Mouse (Mus musculus): ENCODE measurements around the gene Pomgnt1. TPM values are rescaled to one million over a fixed set of nuclear protein-coding genes. Genes with fewer than 3 reads are reported as not detected.

Gene Pomgnt1
- polyA plus RNA-seq, 1 experiment from 2014 or later, result 59.9 TPM

DNA sequence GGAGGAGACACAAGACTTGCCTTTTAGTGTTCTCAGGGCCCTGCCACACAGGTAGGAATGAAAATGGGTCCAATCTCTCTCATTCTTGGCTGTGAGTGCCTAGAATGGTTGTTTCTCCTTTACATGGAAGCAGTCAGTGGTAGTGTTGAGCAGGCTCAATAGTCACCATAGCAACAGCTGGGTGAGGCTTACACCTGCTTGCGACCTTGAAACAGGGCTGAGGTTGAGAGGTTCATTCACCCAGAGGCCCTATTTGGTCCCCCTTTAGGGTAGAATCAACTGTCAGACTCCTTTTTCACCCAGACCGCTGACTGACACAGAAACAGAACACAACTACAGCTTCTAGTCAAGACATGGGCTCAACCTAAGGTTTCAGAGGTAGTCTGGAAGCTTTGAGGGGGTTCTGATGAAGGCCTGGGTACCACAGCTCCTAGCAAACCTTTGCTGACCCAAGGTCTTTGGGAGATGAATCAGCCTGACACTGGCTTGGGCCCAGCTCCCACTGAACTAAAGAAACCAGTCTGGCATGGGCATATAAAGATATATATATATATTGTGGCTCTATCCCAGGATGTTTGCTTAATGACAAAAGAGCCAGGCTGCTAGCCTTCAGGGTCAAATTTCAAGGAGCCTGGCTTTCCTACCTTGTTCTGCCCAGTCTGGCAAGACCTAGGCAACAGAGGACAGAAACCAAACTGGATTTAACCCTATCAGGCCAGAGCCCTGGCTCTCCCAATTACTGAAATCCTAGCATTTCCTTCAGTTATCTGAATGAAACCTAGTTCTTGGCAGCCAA is 41.3 kb downstream of the Pomgnt1 start:
- Histone ChIP-seq H3K9me3 (no peaks in the 10 kb centered on the region), H3K27me3 (no peaks in the 10 kb centered on the region), H3K4me3 (no peak overlapping the region), H3K27ac (replicated peaks) (no peak overlapping the region), H3K36me3 (0 out of 2 replicates have a peak, but pooled peaks cover 9% of the 10 kb centered on the region), H3K4me1 (replicated peaks) (no peaks in the 10 kb centered on the region), H3K9ac (no peak overlapping the region), H3K4me2 (no peak overlapping the region)
- 79% methylated on average over 2 of the region's 2 CpGs for WGBS
- no peak for ATAC-seq (ENCODE audit: low read depth)

- Histone ChIP-seq H3K9ac (no peak overlapping the region), H3K27ac (replicated peaks) (no peak overlapping the region), H3K4me2 (no peak overlapping the region), H3K4me1 (replicated peaks) (no peaks in the 10 kb centered on the region), H3K9me3 (no peaks in the 10 kb centered on the region), H3K36me3 (0 out of 2 replicates have a peak, but pooled peaks cover 5% of the 10 kb centered on the region), H3K4me3 (no peak overlapping the region), H3K27me3 (no peaks in the 10 kb centered on the region)
- no peak for ATAC-seq (ENCODE audit: low read depth)
- WGBS, result 77% methylated on average over 8 of the region's 8 CpGs
Measured at GRCm38 (mm10) chr4:116165708-116166407, 42.2 kb downstream of the Pomgnt1 start.

GRCm38 (mm10) chr4:116167404-116167803 is 43.8 kb downstream of the Pomgnt1 start, which contains the start of gene Tspan1:
TSS of gene Tspan1 (minus strand) at chr4:116167601.
- WGBS, result 33% methylated on average over 7 of the region's 7 CpGs
- ATAC-seq (ENCODE audit: low read depth), result no peak
- Histone ChIP-seq H3K4me1 (replicated peaks) (no peaks in the 10 kb centered on the region), H3K27ac (replicated peaks) (no peak within 1 kb of the TSS), H3K9me3 (no peaks in the 10 kb centered on the region), H3K4me3 (no peak within 1 kb of the TSS), H3K4me2 (no peak within 1 kb of the TSS), H3K36me3 (no peaks in the 10 kb centered on the region), H3K27me3 (no peaks in the 10 kb centered on the region), H3K9ac (no peak within 1 kb of the TSS)

DNA sequence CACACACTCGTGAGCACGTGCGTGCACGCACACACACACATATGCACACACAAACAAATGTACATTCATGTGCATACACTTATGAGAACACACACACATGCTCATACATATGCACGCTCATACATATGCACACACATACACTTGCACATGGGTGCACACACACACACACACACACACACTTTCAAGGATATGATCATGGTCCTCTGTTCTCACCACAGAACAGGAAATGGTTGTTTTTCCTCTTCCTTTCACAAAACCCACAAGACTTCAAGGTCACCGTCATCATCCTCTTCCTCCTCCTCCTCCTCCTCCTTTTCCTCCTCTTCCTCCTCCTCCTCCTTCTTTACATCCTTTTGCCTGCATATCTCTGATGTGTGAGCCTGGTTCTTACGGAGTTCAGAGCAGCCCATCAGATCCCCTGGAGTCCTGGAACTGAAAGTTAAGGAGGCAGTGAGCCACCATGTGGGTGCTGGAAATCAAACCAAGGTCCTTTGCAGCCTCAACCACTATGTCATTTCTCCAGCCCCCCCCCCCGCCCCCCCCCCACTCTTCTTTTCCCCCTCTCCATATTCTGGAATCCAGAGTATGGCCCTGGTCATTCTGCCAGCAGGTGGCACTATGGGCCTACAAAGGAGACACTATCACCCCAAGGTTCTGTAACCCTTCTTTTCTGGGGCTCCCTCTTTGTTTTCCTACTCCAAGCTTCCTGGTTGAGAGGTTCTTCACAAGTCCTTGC is 45.1 kb downstream of the Pomgnt1 start:
- H3K4me3 ChIP-seq, result no peak overlapping the region
- 84% methylated on average over 7 of the region's 8 CpGs for WGBS

DNA sequence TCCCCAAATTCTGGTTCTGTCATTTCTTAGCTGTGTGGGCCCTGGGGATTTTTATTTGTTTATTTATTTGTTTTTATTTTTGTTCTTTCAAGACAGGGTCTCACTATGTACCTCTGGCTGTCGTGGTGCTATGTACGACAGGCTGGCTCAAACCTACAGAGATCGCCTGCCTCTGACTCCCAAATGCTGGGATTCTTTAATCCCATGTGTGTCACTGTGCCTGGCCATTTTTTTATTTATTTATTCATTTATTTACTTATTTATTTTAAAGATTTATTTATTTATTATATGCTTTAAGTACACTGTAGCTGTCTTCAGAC is 45.7 kb downstream of the Pomgnt1 start:
- no peak overlapping the region for H3K4me2 ChIP-seq
- no peak overlapping the region for H3K9ac ChIP-seq
- H3K4me1 ChIP-seq (replicated peaks), result peaks cover 1% of the 10 kb centered on the region
- WGBS, result 71% methylated on average over 3 of the region's 3 CpGs
- no peaks in the 10 kb centered on the region for H3K9me3 ChIP-seq
- no peaks in the 10 kb centered on the region for H3K27me3 ChIP-seq
- no peak overlapping the region for H3K4me3 ChIP-seq
- H3K27ac ChIP-seq (replicated peaks), result no peak overlapping the region
- H3K36me3 ChIP-seq, result no peaks in the 10 kb centered on the region
- ATAC-seq (ENCODE audit: low read depth), result peak; percentile 33; the same call in 1 of the 2 replicates

More for the DNA sequence above, 45.1 kb downstream of the Pomgnt1 start:
- H3K27me3 ChIP-seq, result no peaks in the 10 kb centered on the region
- no peaks in the 10 kb centered on the region for H3K4me1 ChIP-seq (replicated peaks)
- ATAC-seq (ENCODE audit: low read depth), result peak; percentile 83
- H3K36me3 ChIP-seq, result no peaks in the 10 kb centered on the region
- no peak overlapping the region for H3K27ac ChIP-seq (replicated peaks)
- no peak overlapping the region for H3K9ac ChIP-seq
- H3K4me2 ChIP-seq, result no peak overlapping the region
- H3K9me3 ChIP-seq, result no peaks in the 10 kb centered on the region

DNA sequence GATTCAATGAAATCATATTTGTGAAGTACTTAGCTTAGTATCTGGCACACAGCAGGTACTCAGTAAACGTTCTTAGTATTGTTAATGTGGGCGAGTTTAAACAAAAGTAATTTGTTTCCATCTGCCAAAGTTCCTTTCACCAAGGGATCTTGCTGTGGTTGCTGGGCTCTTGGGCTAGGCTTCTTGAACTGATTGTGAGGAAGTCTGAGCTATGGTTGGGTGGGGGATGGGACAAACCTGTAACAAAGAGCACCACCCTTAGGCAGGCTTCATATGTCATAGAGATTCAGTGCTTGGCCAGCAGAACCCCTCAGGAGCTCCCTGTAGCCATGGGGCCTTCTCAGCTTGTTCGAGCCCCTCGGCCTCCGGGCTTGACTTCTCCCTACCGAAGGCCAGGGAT is 49.4 kb downstream of the Pomgnt1 start, which contains the start of the genes 1700042G07Rik and Gm49337:
Gene 1700042G07Rik, plus strand, starts transcription at position 301 of the 400 bp plus-strand sequence.
Gene Gm49337, plus strand, starts transcription at position 313 of the 400 bp plus-strand sequence.
- peaks cover 28% of the 10 kb centered on the region for H3K4me1 ChIP-seq (replicated peaks)
- H3K4me2 ChIP-seq, result no peak within 1 kb of the TSS
- 82% methylated on average over 6 of the region's 6 CpGs for WGBS
- no peaks in the 10 kb centered on the region for H3K36me3 ChIP-seq
- no peak for ATAC-seq (ENCODE audit: low read depth)
- H3K9me3 ChIP-seq, result no peaks in the 10 kb centered on the region
- peak within 1 kb of the TSS; percentile 13; the same call in 1 of the 2 replicates for H3K27ac ChIP-seq (replicated peaks)
- no peaks in the 10 kb centered on the region for H3K27me3 ChIP-seq
- H3K9ac ChIP-seq, result no peak within 1 kb of the TSS
- H3K4me3 ChIP-seq, result no peak within 1 kb of the TSS

DNA sequence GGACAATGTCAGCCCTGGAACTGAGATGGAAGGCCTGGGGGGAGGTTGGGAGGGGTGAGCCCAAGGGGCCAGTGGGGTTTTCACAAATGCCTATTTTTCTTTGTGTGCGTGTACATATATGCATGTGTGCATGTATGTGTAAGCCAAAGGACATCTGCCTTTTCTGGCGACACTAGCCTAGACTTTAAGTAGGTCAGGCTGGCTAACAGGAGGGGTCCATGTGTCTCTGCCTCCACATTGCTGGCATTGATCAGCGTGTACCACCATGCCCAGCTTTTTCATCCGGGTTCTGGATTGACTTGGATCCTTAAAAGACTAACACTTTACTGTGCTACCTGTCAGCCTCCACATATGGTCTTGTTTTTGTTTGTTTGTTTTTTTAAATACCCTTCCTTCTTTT is 50.1 kb downstream of the Pomgnt1 start:
- Histone ChIP-seq H3K4me1 (replicated peaks) (peaks cover 28% of the 10 kb centered on the region), H3K9me3 (no peaks in the 10 kb centered on the region), H3K4me3 (no peak overlapping the region), H3K4me2 (no peak overlapping the region), H3K36me3 (no peaks in the 10 kb centered on the region), H3K9ac (no peak overlapping the region), H3K27me3 (no peaks in the 10 kb centered on the region), H3K27ac (replicated peaks) (no peak overlapping the region)
- no peak for ATAC-seq (ENCODE audit: low read depth)
- WGBS, result 89% methylated on average over 4 of the region's 4 CpGs

GRCm38 (mm10) chr4:116174466-116175116 is 51.0 kb downstream of the Pomgnt1 start:
- Histone ChIP-seq H3K9ac (no peak overlapping the region), H3K27me3 (no peaks in the 10 kb centered on the region), H3K4me2 (no peak overlapping the region), H3K9me3 (no peaks in the 10 kb centered on the region), H3K4me1 (replicated peaks) (peaks cover 28% of the 10 kb centered on the region), H3K27ac (replicated peaks) (peak overlapping the region; percentile 13; the same call in 1 of the 2 replicates), H3K36me3 (no peaks in the 10 kb centered on the region), H3K4me3 (no peak overlapping the region)
- no peak for ATAC-seq (ENCODE audit: low read depth)
- whole genome bisulfite sequencing, result 59% methylated on average over 6 of the region's 6 CpGs

DNA sequence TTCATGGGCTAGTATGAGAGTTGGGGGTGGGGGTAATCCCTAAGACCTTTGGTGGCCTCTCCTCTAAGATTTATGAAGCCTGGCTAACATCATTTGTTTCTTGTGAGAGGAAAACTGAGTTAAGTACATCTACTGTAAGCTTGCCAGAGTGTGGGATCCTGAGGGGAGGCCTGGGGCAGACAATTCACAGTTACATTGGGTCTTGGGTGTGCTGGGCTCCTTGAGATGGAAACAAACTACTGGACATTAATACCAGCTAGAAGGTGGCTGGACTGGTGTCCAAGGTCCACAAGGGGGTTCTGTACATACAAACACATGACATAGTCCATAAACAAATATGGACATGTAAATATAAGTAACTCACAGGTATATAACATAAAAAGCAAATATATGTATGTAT is 51.5 kb downstream of the Pomgnt1 start:
- Histone ChIP-seq H3K27ac (replicated peaks) (no peak overlapping the region), H3K4me2 (no peak overlapping the region), H3K9me3 (no peaks in the 10 kb centered on the region), H3K27me3 (no peaks in the 10 kb centered on the region), H3K4me3 (no peak overlapping the region), H3K9ac (no peak overlapping the region), H3K36me3 (no peaks in the 10 kb centered on the region), H3K4me1 (replicated peaks) (peaks cover 28% of the 10 kb centered on the region)
- no peak for ATAC-seq (ENCODE audit: low read depth)

- peaks cover 28% of the 10 kb centered on the region for H3K4me1 ChIP-seq (replicated peaks)
- no peaks in the 10 kb centered on the region for H3K9me3 ChIP-seq
- H3K27me3 ChIP-seq, result no peaks in the 10 kb centered on the region
- no peak overlapping the region for H3K9ac ChIP-seq
- H3K4me3 ChIP-seq, result no peak overlapping the region
- peak overlapping the region; percentile 55 for H3K27ac ChIP-seq (replicated peaks)
- H3K4me2 ChIP-seq, result no peak overlapping the region
- no peak for ATAC-seq (ENCODE audit: low read depth)
- H3K36me3 ChIP-seq, result no peaks in the 10 kb centered on the region
- 68% methylated on average over 7 of the region's 7 CpGs for WGBS
Measured at GRCm38 (mm10) chr4:116175711-116176542, 52.3 kb downstream of the Pomgnt1 start.

DNA sequence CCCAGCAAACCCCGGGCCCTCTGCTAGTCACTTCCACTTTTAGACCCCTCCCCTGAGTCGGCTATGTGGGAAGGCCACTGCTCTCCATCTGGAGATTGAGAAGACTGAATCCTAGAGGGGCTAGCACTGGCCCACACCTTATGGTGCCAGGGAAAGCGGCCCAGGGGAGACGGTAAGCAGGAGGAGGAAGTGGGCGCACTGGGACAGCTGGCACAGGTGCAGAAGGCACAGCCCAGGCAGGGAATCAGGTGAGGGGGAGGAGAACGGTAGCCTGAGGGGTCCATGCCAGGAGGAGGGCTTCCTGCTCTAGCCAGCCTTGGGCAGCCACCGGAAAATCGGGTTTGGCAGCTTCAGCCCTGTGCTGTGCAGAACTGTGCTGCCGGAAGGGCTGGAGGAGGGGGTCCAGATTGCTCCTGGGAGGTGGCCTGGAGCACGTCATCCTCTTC is 52.9 kb downstream of the Pomgnt1 start:
- no peak overlapping the region for H3K9ac ChIP-seq
- H3K4me2 ChIP-seq, result peak overlapping the region; percentile 33; the same call in 1 of the 2 replicates
- no peak overlapping the region for H3K4me3 ChIP-seq
- ATAC-seq (ENCODE audit: low read depth), result peak; percentile 64; the same call in 1 of the 2 replicates
- no peaks in the 10 kb centered on the region for H3K9me3 ChIP-seq
- WGBS, result 38% methylated on average over 10 of the region's 10 CpGs
- H3K27me3 ChIP-seq, result no peaks in the 10 kb centered on the region
- H3K36me3 ChIP-seq, result no peaks in the 10 kb centered on the region
- H3K27ac ChIP-seq (replicated peaks), result peak overlapping the region; percentile 55
- H3K4me1 ChIP-seq (replicated peaks), result peaks cover 28% of the 10 kb centered on the region

Data from neural tube, embryonic 13.5 days (tissue).